Mouse (Mus musculus): Measurements from ENCODE around the gene Retreg3. TPM values are rescaled to one million over a fixed set of nuclear protein-coding genes. Genes with fewer than 3 reads are reported as not detected.

Gene Retreg3
- total and polyA plus RNA-seq, 3 experiments: 28.5 to 31.8 (median 31.0) TPM

- Histone ChIP-seq H3K4me1 (ENCODE audit: control insufficient read depth, insufficient read depth, low read length) (peaks cover 13% of the 10 kb centered on the region), H3K27ac (peak within 1 kb of the TSS; percentile 91), H3K27me3 (ENCODE audit: control insufficient read depth, insufficient read depth, low read length) (no peaks in the 10 kb centered on the region), H3K36me3 (ENCODE audit: control insufficient read depth, insufficient read depth, low read length) (no peaks in the 10 kb centered on the region), H3K9ac (ENCODE audit: low read depth, low read length) (peak within 1 kb of the TSS; percentile 72), H3K4me3 (peak within 1 kb of the TSS; percentile 72), H3K79me2 (replicated peaks; ENCODE audit: control insufficient read depth, insufficient read depth, low read length) (no peaks in the 10 kb centered on the region)
- DNase-seq: peak; percentile 88 to 93
- intact Hi-C loops (cut with DNase I): loop anchor here (2.0 to 5.0 kb wide), 2 partner anchors 32 to 355 kb away; partner anchors contain the start of genes Retreg3, Rpl27 and Tubg1
- 2% methylated on average over 52 of the region's 52 CpGs for WGBS
- TF ChIP-seq CTCF (IDR thresholded peaks at IDR 0.05) (no peak), EP300 (IDR thresholded peaks at IDR 0.05; ENCODE audit: insufficient read depth, low read depth, low read length) (peak; percentile 76), POLR2A (IDR thresholded peaks at IDR 0.05; ENCODE audit: insufficient read depth, low read depth, low read length) (peak; percentile 89)
Measured at GRCm38 (mm10) chr11:101086756-101087681, 32.7 kb downstream of the Retreg3 start, which contains the start of gene Mlx. TSS of gene Mlx (plus strand) at chr11:101087277.

- no peaks in the 10 kb centered on the region for H3K36me3 ChIP-seq (ENCODE audit: control insufficient read depth, insufficient read depth, low read length)
- H3K9ac ChIP-seq (ENCODE audit: low read depth, low read length): no peak overlapping the region
- WGBS: 60% methylated on average over 6 of the region's 6 CpGs
- no peak for DNase-seq
- TF ChIP-seq POLR2A (IDR thresholded peaks at IDR 0.05; ENCODE audit: insufficient read depth, low read depth, low read length): no peak
- no peak for TF ChIP-seq EP300 (IDR thresholded peaks at IDR 0.05; ENCODE audit: insufficient read depth, low read depth, low read length)
- no peaks in the 10 kb centered on the region for H3K27me3 ChIP-seq (ENCODE audit: control insufficient read depth, insufficient read depth, low read length)
- peak overlapping the region; percentile 91 for H3K27ac ChIP-seq
- no peaks in the 10 kb centered on the region for H3K79me2 ChIP-seq (replicated peaks; ENCODE audit: control insufficient read depth, insufficient read depth, low read length)
- peak overlapping the region; percentile 72; the same call in 1 of the 2 replicates for H3K4me3 ChIP-seq
- intact Hi-C loops (cut with DNase I): loop anchor here (2.0 to 5.0 kb wide), 2 partner anchors 33 to 356 kb away; partner anchors contain the start of genes Retreg3, Rpl27 and Tubg1
- H3K4me1 ChIP-seq (ENCODE audit: control insufficient read depth, insufficient read depth, low read length): peaks cover 14% of the 10 kb centered on the region
Measured at GRCm38 (mm10) chr11:101086323-101086674, 33.4 kb downstream of the Retreg3 start.

GRCm38 (mm10) chr11:101085617-101086322 is 33.9 kb downstream of the Retreg3 start:
- Histone ChIP-seq H3K27me3 (ENCODE audit: control insufficient read depth, insufficient read depth, low read length) (no peaks in the 10 kb centered on the region), H3K9ac (ENCODE audit: low read depth, low read length) (no peak overlapping the region), H3K36me3 (ENCODE audit: control insufficient read depth, insufficient read depth, low read length) (no peaks in the 10 kb centered on the region), H3K4me1 (ENCODE audit: control insufficient read depth, insufficient read depth, low read length) (peaks cover 14% of the 10 kb centered on the region), H3K79me2 (replicated peaks; ENCODE audit: control insufficient read depth, insufficient read depth, low read length) (no peaks in the 10 kb centered on the region), H3K4me3 (no peak overlapping the region), H3K27ac (peak overlapping the region; percentile 91; the same call in 1 of the 2 replicates)
- intact Hi-C loops (cut with DNase I): loop anchor here (2.0 to 5.0 kb wide), 2 partner anchors 33 to 357 kb away; partner anchors contain the start of genes Retreg3, Rpl27 and Tubg1
- 93% methylated on average over 18 of the region's 18 CpGs for WGBS
- no peak for DNase-seq
- no peak for TF ChIP-seq EP300 (IDR thresholded peaks at IDR 0.05; ENCODE audit: insufficient read depth, low read depth, low read length)
- no peak for TF ChIP-seq POLR2A (IDR thresholded peaks at IDR 0.05; ENCODE audit: insufficient read depth, low read depth, low read length)
- no peak for TF ChIP-seq CTCF (IDR thresholded peaks at IDR 0.05)

GRCm38 (mm10) chr11:101084811-101085210 is 34.9 kb downstream of the Retreg3 start:
- Histone ChIP-seq H3K4me3 (no peak overlapping the region), H3K27ac (no peak overlapping the region), H3K36me3 (ENCODE audit: control insufficient read depth, insufficient read depth, low read length) (no peaks in the 10 kb centered on the region), H3K27me3 (ENCODE audit: control insufficient read depth, insufficient read depth, low read length) (no peaks in the 10 kb centered on the region), H3K4me1 (ENCODE audit: control insufficient read depth, insufficient read depth, low read length) (peaks cover 14% of the 10 kb centered on the region), H3K79me2 (replicated peaks; ENCODE audit: control insufficient read depth, insufficient read depth, low read length) (no peaks in the 10 kb centered on the region), H3K9ac (ENCODE audit: low read depth, low read length) (no peak overlapping the region)
- no peak for DNase-seq
- TF ChIP-seq EP300 (IDR thresholded peaks at IDR 0.05; ENCODE audit: insufficient read depth, low read depth, low read length) (no peak), POLR2A (IDR thresholded peaks at IDR 0.05; ENCODE audit: insufficient read depth, low read depth, low read length) (no peak), CTCF (IDR thresholded peaks at IDR 0.05) (no peak)
- intact Hi-C loops (cut with DNase I): loop anchor here (5.0 kb wide), 1 partner anchor 357 kb away; the partner anchor contains the start of gene Rpl27
- WGBS: 90% methylated on average over 12 of the region's 12 CpGs

- peaks cover 2% of the 10 kb centered on the region; the same call in 1 of the 2 replicates for H3K27me3 ChIP-seq (ENCODE audit: control insufficient read depth, insufficient read depth, low read length)
- H3K79me2 ChIP-seq (replicated peaks; ENCODE audit: control insufficient read depth, insufficient read depth, low read length): no peaks in the 10 kb centered on the region
- H3K9ac ChIP-seq (ENCODE audit: low read depth, low read length): no peak overlapping the region
- intact Hi-C loops (cut with DNase I): no loop called here
- no peak overlapping the region for H3K27ac ChIP-seq
- TF ChIP-seq EP300 (IDR thresholded peaks at IDR 0.05; ENCODE audit: insufficient read depth, low read depth, low read length) (no peak), POLR2A (IDR thresholded peaks at IDR 0.05; ENCODE audit: insufficient read depth, low read depth, low read length) (no peak), CTCF (IDR thresholded peaks at IDR 0.05) (no peak)
- peaks cover 14% of the 10 kb centered on the region for H3K4me1 ChIP-seq (ENCODE audit: control insufficient read depth, insufficient read depth, low read length)
- no peak for DNase-seq
- WGBS: 87% methylated on average over 14 of the region's 14 CpGs
- H3K36me3 ChIP-seq (ENCODE audit: control insufficient read depth, insufficient read depth, low read length): no peaks in the 10 kb centered on the region
- H3K4me3 ChIP-seq: no peak overlapping the region
Measured at GRCm38 (mm10) chr11:101084246-101084645, 35.4 kb downstream of the Retreg3 start.

All from heart, adult 2 months (tissue).